ENCODE assay signal across 21 mouse cellular contexts in the genomic region with DNA sequence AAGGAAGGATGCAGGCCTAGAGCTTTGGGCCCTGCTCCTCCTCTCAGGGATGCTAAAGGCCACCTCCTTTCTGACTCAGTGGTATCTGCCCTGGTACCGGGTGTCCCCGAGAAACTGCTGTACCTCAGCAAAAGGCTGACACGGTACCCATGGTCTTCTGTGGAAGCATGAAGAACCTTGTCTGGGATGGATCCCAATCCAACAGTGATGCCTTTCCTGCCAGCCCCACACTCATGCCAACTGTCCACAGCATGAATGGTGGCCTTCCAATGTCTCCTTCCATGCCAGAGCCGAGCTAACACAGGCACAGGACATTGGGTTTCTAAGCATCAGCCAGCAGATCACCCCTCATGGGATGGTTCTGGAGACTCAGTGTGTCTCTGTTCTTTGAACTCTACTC. TPM values are rescaled to one million over a fixed set of nuclear protein-coding genes. Genes with fewer than 3 reads are reported as not detected.
"Had no signal": no experiment of that assay in that cellular context is flagged by ENCODE, and none has a peak within 500 bp of the region (broad histone marks: within the 10 kb centered on the region; RNA-seq: fewer than 3 reads in every experiment).

No protein-coding gene starts in this region.

- H3K4me1 ChIP-seq: megakaryocyte, embryonic 14.5 days had no signal

- H3K36me3 ChIP-seq: lung, embryonic 15.5 days; midbrain, embryonic 12.5 days; midbrain, embryonic 15.5 days; neural tube, embryonic 12.5 days; stomach, embryonic 15.5 days had no signal

- H3K27me3 ChIP-seq: lung, embryonic 15.5 days had no signal

- H3K4me2 ChIP-seq: lung, embryonic 15.5 days; midbrain, embryonic 12.5 days; midbrain, embryonic 15.5 days; neural tube, embryonic 12.5 days; stomach, embryonic 15.5 days had no signal

- ATAC-seq: liver, postnatal 0 days; lung, postnatal 0 days; midbrain, embryonic 15.5 days had no signal

- H3K9me3 ChIP-seq: lung, embryonic 15.5 days; megakaryocyte, embryonic 14.5 days; midbrain, embryonic 12.5 days; midbrain, embryonic 15.5 days; neural tube, embryonic 12.5 days; stomach, embryonic 15.5 days had no signal

- DNase-seq: liver, postnatal 0 days; lung, adult 2 months; lung, postnatal 14 days; lung, postnatal 36 days; right cerebral cortex, postnatal 14 days; thymus, adult 2 months; thymus, postnatal 25 days; thymus, postnatal 4 days had no signal

- H3K27ac ChIP-seq: lung, embryonic 15.5 days; macrophage; midbrain, embryonic 12.5 days; midbrain, embryonic 15.5 days; neural tube, embryonic 12.5 days; stomach, embryonic 15.5 days; stomach, postnatal 0 days had no signal

- H3K9ac ChIP-seq: liver, postnatal 0 days; lung, embryonic 15.5 days; midbrain, embryonic 12.5 days; midbrain, embryonic 15.5 days; neural tube, embryonic 12.5 days; stomach, embryonic 15.5 days had no signal

- H3K4me3 ChIP-seq: lung, embryonic 15.5 days; megakaryocyte, embryonic 14.5 days; midbrain, embryonic 12.5 days; midbrain, embryonic 15.5 days; stomach, embryonic 15.5 days had no signal

RNA-seq across cellular contexts. Expression of a gene that starts 45.1 kb away (rescaled TPM):
- polyA plus RNA-seq: liver, postnatal 0 days; lung, adult 2 months; lung, embryonic 15.5 days; lung, postnatal 0 days; macrophage; midbrain, embryonic 12.5 days; midbrain, embryonic 15.5 days; midbrain, postnatal 0 days; neural tube, embryonic 12.5 days; neural tube, embryonic 14.5 days; spleen, adult 2 months; stomach, embryonic 15.5 days; stomach, postnatal 0 days; urinary bladder, adult 2 months had no signal
